Mouse (Mus musculus): ENCODE measurements around the gene Gm20521.
"Not testable (repeated sequence)": the region's sequence is repeated elsewhere in the genome, so short reads cannot be mapped to it uniquely, and the experiment has no call there.

GRCm38 (mm10) chr14:54947008-54947407, 63.8 kb downstream of the Gm20521 start:
- TF ChIP-seq CTCF (IDR thresholded peaks at IDR 0.05; ENCODE audit: low read depth, low read length); POLR2A (IDR thresholded peaks at IDR 0.05; ENCODE audit: borderline replicate concordance, low read depth, low read length): not testable (repeated sequence)
